Mouse (Mus musculus) gastrocnemius, adult 8-10 months (tissue): ENCODE data around the gene Prkag2. TPM values are rescaled to one million over a fixed set of nuclear protein-coding genes. Genes with fewer than 3 reads are reported as not detected.

ENCODE experiments used
- DNase-seq, 2 experiments: peaks; one replicate each; pipeline ENCODE4 v3.0.0; 2022; ENCODE audit warnings: low spot score in 2 of 2
- total RNA-seq, 4 experiments: library from RNA; stranded (reverse); gene quantifications; 2 replicates each; pipeline ENCODE4 v1.2.4; 2022

Gene Prkag2
- total RNA-seq = 10 to 100 TPM in 1 of 4 experiments, 1 to 10 TPM in 3; 8.2 to 10.7 (median 9.1) TPM

DNA sequence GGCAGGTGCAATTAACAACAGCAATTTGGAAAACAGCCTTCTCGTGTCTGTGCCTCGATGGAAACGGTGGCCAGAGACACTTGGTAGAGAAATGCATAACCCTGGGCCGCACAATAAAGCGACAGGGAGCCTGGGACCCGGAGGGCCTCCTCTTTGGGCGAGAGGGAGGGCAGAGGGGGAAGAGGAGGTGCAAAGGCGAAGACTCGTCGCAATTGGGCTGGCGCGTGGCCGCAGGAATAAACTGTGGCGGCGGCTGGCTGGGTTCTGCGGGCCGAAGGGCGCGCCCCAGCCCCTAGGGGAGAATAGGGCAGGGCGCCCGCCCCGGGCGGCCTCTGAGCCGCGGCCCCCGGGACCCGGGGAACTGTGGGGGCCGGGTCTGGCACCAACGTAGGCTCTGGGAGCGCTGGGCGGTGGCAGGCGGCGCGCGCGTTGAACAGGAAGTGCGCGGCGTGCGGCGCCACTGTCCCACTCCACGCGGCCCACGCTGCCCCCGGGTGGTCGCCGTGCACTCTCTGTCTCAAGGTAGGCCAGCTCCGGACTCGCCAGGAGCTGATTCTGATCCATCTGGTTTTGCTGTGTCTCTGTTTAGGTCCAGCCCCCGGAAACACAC lies at the start of gene Prkag2:
Gene Prkag2 (minus strand): TSS at position 127 of the 610 bp plus-strand sequence.
- peak; percentile 48 to 64 for DNase-seq

DNA sequence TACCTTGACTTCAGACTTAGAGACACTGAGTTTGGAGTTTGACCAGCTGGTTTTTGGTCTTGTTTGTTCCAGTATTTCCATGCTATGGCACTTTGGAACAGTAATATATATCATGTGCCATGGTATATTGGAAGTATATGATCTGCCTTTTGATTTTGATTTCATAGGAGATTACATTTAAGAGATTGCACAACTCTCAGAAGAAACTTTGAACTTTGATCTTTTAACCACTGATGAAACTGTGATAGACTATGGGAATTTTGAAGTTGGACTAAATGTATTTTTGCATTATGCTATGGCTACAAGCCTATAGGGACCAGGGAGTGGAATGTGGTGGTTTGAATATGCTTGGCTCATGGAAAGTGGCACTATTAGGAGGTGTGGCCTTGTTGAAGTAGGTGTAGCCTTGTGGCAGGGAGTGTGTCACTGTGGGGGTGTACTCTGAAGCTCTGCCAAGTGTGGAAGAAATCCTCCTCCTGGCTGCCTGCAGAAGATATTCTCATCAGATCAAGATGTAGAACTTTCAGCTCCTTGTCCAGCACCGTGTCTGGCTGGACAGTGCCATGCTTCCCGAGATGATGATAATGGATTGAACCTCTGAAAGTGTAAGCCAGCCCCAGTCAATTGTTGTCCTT lies 49.0 kb upstream of the Prkag2 start:
- no peak for DNase-seq

DNA sequence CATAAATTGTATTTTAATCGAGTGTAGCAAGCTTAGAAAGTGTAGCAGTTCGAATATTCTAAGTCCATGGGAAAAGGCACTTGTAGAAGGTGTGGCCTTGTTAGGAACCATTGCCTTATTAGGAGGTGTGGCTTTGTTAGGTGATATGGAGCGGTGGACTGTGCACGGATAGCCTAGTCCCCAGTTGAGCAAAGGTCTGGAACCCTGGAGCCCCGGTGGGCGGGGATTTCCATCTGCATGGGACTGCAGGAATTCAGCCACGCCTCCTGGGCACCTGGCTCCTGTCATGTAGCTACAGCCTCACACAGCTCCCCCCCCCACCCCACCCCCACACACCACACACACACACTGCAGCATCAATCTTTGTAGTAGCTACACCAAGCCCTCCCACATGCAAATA lies 46.3 kb upstream of the Prkag2 start:
- DNase-seq = no peak

DNA sequence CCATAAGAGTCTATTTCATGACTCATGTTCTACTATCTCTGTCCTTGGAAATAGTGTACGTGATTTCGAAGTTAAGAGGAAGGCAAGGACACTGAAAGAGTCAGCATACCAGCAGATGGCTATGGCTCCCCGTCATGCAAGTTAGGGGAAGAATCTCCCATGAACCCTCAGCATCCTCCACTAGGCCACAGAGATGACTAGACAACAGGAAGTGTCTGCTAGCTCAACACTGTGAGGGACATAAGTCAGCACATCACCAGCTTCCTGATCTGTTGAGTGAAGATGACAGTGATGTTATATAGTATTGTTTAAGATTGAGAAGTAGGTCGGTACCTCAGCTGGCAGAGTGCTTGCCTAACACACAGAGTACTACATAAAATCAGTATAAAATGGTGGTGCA lies 27.4 kb upstream of the Prkag2 start:
- no peak for DNase-seq

DNA sequence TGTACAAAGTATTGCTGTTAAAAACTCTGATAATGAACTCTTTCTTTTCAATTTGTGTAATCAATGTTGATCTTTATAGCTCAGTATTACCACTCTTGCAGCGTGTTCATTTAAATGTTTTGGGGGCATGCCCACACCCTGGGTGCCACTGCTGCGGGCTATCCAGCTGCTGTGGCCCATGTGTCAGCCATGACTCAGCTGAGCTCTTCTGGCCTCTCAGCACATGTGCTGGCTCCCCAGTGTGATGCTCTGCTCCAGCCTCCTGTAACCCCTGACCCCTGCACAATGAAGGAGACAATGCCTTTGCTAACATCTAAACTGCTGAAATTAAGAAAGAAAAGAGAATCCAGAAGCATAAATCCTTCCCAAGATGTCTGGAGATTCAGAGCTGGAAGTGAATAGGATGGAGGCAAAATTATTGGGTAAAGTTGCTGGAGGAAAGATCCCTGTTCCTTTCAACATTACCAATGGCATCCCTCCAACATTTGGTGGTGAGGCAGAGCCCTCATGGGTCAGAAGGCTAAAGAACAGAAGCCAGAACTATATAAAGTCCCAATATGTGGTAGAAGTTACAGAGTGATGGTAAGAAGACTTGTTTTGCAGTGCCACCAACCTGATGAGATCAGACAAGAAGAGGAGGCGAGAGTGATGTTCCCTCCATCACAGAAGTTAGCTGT lies 25.6 kb upstream of the Prkag2 start:
- DNase-seq = no peak

DNA sequence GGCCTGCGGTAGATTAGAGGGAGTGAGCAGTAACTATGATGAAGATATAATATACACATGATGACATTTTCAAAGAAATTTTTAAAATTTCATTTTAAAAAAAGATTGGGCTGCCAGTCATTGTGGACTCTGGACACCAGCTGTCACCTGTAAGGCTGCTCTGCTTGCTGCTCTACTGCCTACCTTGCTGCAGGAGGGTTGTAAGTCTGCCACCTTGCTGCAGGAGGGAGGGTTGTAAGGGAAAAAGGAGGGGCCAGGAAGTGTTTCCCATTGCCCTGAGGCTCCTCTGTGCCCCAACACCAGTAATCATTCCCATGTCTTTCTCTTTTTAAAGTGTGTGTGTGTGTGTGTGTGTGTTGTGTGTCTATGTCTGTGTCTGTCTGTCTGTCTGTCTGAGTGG lies 22.1 kb upstream of the Prkag2 start:
- no peak for DNase-seq

DNA sequence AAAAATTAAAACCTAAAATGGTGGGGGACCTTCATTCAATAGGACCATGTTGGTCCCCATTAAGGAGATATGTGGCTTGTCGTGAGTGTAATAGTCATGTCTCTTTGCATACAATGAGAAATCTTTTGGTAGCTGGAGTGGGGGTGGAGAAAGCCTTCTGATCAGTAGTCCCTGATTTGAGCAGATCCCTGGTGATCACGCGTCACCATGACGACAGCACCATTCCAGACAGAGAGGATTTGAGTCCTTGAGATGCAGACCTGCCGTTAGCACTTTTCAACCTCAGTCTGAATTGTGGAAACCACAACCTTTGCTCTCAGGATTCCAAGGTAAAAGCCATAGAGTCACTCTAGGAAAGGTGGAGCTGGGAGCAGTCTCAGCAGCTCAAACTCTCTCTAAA lies 18.7 kb upstream of the Prkag2 start:
- DNase-seq = no peak

DNA sequence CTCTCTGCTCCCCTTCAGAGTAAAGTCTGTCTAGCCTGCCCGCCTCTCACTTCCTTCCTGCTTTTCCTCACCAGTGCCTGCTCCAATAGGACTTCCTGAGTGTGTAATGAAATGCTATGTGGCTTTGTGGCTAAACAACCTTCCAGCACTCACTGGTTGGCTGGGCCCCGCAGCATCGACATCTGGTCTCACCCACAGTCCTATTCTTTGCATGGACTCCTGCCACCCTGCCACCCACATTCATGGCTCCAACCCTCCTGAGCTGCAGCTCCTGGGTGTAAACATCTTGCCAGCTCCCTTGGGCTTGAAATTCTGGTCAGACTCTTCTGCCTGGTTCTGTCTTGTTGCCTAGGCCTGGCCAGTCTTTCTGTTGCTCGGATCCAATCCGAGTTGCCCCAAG lies 15.6 kb upstream of the Prkag2 start:
- DNase-seq = no peak

DNA sequence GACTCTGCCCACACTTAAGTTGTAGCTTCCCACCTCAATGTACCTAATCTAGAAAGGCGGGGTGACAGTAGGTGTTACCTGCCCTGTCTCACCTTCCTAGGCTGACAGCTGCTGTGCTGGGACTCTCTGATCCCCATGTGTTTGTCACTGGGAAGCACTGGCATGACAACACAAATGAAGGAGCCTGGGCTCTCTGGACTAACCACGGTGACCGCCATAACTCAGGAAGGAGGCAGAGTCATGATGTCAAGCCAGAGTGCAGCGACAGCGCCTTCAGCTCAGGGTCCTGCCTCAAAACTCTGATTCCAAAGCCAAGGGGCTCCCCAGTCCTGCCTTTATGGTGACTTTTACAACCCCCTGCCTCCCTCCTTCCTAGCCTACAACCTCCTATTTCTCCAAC lies 14.8 kb upstream of the Prkag2 start:
- DNase-seq = no peak

DNA sequence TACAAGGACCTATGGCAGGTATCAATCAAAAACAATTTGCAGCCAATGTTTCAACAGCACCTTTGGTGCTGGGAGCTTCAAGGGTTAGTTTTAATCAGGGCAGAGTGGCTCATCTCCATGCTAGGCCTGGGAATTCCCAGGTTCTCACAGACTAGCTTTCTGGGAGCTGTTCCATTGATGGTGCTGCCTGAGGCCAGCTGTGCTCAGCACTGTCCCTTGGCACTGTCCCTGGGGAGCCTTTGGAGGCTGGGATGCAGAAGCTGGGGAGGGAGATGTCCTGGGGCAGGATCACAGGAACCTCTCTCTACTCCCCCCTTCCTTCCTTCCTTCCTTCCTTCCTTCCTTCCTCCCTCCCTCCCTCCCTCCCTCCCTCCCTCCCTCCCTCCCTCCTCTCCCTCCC lies 13.7 kb upstream of the Prkag2 start:
- DNase-seq = no peak

DNA sequence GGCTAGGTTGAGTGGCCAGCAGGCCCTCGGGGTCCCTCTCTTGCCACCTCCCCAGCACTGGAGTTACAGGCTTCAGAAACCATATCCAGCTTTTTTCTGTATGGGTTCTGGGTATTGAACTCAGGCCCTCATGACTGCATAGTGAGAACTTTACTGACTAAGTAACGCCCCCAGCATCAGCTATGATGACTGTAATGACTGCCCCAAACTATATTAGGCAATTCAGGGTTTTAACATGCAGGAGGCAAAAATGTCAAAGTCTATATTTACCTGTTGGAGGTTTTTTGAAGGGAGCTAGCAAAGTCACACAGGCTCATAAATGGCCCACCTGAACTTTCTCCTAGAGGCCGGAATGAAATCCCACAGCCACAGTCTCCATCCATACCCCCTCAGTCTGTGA lies 9.9 kb upstream of the Prkag2 start:
- no peak for DNase-seq

DNA sequence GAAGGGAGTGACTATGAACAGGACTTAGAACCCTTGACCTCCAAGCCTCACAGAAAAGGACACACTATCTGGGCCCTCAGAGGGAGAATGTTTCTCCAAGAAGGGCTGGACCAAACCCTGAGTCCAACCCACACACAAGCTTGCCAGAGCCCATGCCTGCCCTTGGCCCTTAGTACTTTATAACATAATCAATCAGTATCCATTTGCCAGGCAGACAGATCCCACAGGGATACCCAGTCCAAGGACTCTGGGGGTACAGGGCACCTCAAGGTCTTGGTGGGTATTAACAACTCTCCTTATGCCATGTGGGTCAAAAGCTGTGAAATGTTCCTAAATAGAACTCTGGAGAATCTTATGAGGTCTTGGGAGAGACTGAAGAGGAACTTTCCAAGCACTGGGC lies 5.3 kb upstream of the Prkag2 start:
- no peak for DNase-seq

DNA sequence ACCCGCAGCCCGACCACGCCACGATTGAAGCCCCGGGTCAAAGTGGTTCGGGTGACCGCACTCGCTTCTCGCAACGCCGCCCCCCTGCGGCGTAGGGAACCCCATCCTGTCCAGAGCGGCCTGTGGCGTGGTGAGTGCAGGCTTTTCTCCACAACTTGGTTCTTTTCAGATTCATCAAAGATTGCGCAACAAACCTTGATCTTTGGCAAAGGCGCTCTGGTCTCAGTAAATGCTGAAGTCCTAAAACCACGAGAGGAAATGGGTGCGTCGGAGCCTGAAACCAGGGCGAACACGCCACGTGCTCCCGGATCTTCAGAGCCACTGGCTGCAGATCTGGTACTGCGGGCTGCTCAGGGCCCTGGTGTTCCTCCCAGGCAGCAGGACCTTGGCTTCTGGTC lies 683 bp upstream of the Prkag2 start:
- peak; percentile 45 to 60 for DNase-seq

DNA sequence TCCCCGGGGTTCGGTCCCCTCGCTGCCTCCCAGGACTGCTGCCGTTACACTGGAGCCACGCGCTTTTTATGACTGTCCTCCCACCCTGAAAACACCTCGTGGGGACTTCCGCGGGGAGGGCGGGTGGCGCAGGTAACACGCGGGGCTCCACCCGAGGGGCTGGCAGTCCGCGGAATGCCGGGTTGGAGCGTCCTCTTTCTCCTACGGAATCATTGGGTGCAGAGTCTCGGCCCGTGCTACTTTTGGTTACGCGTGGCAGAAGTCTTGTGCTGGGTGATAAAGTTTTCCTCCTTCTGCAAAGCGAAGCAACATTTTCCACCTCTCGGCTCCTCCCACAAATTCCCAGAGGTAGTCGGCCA lies 306 bp downstream of the Prkag2 start:
- no peak for DNase-seq

DNA sequence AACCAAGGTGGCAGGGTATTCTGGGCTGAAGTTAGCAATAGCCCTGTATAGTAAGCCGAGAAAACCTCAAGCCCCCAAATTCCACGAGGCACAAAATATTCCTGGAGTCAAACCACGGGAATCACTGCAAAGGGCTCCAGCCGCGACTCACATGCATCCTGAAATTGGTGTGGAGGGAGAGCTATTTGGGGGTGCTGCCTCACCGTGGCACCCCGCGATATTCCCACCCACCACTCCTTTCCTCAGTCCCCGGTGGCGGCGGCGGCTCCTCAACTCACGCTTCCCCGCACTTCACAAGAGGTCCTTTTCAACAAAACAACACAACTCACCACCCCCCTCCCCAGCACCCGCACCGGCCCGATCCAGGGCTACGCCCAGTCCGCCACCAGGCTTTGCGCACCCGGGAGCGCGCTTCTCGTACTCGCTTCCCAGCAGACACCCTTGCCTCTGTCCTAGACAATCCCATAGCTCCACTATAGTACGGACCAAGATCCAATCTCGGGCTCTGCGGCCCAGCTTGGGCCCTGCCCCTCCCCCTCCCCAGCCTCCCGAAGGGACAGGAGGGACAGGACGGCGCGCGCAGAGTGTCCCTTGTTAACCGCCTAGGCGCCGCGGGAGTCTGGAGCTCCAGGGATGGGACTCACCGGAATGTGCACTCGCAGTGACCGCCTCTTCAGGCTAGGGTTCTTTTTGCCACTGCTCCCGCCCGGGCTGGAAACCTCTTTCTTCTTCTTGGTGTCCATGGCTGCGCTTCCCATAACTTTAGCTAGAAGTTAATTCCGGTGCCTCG lies 880 bp downstream of the Prkag2 start:
- peak; percentile 22 to 33 for DNase-seq

DNA sequence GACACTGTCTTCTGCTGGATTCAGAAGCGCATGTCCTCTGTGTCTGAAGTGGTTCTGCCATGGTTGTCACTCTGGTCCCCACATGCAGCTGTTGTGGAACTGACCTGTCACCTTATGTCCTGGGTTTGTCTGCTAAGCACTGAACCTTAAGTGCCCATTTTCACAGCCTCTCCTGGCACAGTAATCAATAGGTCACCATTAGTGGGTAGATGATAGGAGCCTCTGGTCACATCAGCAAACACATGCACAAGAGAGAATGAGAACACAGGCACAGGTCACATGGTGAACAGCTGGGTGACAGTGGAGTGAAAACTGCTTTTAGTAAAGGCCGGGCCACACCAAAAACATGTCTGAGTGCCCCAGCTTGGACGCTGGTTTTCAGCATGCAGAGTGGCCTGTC lies 2.6 kb downstream of the Prkag2 start:
- DNase-seq = no peak

DNA sequence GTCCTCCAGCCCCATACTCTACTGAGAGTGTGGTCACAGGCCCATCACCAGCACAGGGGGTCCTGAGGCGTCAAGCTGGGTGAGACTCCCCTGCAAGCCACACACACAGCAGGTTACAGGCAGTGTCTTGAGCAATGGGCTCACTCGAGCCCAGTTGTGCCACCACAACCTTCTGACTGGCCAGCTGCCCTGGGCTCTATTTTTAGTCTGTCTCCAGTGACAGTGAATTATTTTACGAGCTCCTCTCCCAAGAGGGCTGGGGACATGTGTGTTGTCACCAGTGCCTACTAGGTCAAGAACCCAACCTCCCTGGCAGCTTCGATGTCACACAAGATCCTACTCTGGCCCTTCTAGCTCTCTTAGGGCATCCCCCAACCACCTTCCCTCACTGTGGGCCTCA lies 4.0 kb downstream of the Prkag2 start:
- peak; percentile 66 to 76 for DNase-seq

DNA sequence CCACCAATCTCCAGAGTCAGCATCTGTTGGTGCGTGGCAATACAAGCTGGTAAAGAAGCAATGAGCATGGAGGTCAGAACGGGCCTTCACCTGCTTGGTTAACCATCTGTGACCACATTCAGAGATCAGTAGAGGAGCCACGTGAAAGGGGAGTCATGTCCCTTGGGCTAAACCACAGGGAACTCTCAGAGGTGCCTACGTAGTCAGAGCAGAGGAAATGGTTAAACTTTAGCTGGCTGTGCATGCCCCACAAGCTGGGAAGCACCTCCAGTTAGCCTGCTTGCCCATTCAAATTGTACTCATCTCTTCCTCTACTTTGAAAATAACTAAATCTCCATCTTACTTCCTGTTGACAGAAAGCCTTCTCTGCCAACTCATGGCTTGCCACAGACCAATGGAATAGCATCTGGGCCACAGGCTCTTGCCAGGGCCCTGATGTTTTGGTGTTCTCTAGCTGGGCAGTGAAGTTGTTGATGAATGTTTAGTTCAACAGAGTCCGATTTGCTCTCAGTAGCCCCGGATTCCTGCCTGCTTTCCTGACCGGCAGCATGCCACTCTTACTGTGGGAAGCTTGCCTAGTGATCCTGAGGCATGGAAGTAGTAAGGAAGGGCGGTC lies 7.7 kb downstream of the Prkag2 start:
- no peak for DNase-seq

DNA sequence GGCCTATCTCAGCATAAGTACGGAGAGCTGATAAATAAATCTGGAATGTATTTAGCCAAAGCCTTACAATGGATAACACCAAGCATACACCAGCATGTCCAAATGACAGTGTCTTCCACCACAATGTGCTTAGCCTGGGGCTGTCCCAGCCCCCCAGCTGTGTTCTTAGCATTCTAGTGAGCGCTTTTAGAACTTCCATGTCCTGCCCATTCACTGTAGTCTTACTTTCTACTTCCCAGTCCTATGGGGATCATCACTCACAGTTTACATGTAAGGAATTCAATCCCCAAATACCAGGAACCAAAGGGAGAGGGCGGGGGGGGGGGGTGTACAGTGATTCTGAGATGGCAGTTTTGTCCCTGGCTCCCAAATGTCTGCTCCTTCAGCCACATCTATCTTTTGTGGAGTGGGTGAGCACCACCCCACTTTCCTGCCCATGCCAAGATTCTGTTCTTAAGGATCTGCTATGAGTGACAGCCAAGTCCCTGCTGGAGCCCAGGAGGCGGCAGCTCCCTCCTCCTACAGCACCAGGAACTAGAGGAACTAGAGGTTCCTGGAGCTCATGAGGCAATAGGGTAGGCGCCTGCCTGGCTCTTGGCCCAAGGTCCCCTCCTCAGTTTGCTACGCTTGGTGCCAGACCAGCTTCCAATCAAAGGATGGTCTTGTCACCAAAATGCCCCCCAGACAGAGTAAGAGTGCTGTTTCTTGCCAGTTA lies 11.0 kb downstream of the Prkag2 start:
- no peak for DNase-seq

DNA sequence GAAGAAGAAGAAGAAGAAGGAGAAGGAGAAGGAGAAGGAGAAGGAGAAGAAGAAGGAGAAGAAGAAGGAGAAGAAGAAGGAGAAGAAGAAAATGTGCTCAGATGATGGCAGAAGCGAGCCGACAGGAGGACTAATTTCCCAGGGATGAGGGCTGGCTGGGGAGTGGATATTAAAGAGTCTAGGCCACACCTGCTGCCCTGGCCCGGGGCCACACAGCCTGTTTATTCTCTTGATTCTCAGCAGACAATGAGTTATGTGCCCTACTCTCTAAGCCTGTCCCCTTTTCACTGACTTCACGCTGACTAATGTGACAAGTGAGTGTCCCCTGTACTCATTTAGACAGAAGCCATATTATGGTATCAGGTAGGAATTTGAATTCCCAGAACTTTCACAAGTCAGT lies 11.8 kb downstream of the Prkag2 start:
- no peak for DNase-seq

DNA sequence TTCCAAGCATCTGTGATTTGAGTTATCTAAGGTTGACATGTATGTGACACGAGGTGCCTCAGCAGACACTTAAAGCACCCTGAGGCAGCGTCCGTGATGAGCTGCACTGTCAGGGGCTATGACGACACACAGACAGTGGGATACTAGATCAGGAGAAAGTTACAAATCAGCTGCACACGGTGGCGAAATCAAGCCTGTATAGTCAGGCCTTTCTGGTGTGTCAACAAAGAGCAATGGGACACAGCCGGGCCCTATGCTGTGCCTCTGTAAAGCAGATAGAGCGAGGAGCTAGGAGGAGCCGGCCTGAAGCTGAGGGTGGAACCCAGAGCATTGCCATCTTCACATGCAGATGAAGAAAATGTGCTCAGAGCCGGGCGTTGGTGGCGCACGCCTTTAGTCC lies 12.3 kb downstream of the Prkag2 start:
- no peak for DNase-seq
